Mouse (Mus musculus) testis, adult 2 months (tissue): ENCODE data around the gene Cracr2b.

Source experiments
- CTCF ChIP-seq: fragments of 200-500 bp; IDR thresholded peaks from 2 replicates; pipeline ENCODE4 v1.5.1; 2012; ENCODE audit warnings: low read depth, mild to moderate bottlenecking, inconsistent platforms, low read length, moderate library complexity; ENCODE audit not compliant: control insufficient read depth, insufficient read depth, insufficient replicate concordance
- POLR2A ChIP-seq: fragments of 200-500 bp; IDR thresholded peaks from 2 replicates; pipeline ENCODE4 v1.6.1; 2012; ENCODE audit warnings: low read depth, mild to moderate bottlenecking, inconsistent platforms, low read length, moderate library complexity; ENCODE audit not compliant: control insufficient read depth

GRCm38 (mm10) chr7:141456739-141457138, 4.2 kb upstream of the Cracr2b start:
- TF ChIP-seq CTCF (no peak), POLR2A (no peak)
